Mouse (Mus musculus) olfactory bulb, adult 2 months (tissue): ENCODE data around the gene Prkag3.

Experiments
- CTCF ChIP-seq: fragments of 200-500 bp; IDR thresholded peaks from 2 replicates; pipeline ENCODE4 v1.5.1; 2012; ENCODE audit warnings: low read depth, mild to moderate bottlenecking, low read length, moderate library complexity; ENCODE audit not compliant: insufficient read depth
- POLR2A ChIP-seq: fragments of 200-500 bp; IDR thresholded peaks from 2 replicates; pipeline ENCODE4 v1.6.1; 2012; ENCODE audit warnings: mild to moderate bottlenecking, low read depth, low read length, moderate library complexity; ENCODE audit not compliant: insufficient read depth

- TF ChIP-seq CTCF (no peak), POLR2A (no peak)
These were observed 46.1 kb upstream of the Prkag3 start for GRCm38 (mm10) chr1:74795145-74795529.
